Mouse (Mus musculus) layer of hippocampus, adult 9-10 months (tissue): ENCODE measurements at regions not wholly inside any gene's neighbourhood (a gene's known extent, or its start where the extent isn't known, plus 50 kb on each side); places are given as distances from the start of the nearest gene placed in this dataset.

Experiments used
- DNase-seq: peaks from one replicate; pipeline ENCODE4 v3.0.0; 2022; ENCODE audit warnings: low spot score

- peak; percentile 10 for DNase-seq
Observed at GRCm38 (mm10) chr1:108649588-108650378, 1060.0 kb downstream of the Serpinb8 start.

- DNase-seq: no peak
Observed at GRCm38 (mm10) chr1:108671026-108671425, 1081.2 kb downstream of the Serpinb8 start.
